Mouse (Mus musculus): Measurements from ENCODE around the gene Ly6c2. TPM values are rescaled to one million over a fixed set of nuclear protein-coding genes. Genes with fewer than 3 reads are reported as not detected.
"Not testable (repeated sequence)": the region's sequence is repeated elsewhere in the genome, so short reads cannot be mapped to it uniquely, and the experiment has no call there.

The Ly6c2 gene
- total RNA-seq (2021), result 3.2 and 3.3 TPM in 2 replicates
- long read RNA-seq, result 0 reads

DNA sequence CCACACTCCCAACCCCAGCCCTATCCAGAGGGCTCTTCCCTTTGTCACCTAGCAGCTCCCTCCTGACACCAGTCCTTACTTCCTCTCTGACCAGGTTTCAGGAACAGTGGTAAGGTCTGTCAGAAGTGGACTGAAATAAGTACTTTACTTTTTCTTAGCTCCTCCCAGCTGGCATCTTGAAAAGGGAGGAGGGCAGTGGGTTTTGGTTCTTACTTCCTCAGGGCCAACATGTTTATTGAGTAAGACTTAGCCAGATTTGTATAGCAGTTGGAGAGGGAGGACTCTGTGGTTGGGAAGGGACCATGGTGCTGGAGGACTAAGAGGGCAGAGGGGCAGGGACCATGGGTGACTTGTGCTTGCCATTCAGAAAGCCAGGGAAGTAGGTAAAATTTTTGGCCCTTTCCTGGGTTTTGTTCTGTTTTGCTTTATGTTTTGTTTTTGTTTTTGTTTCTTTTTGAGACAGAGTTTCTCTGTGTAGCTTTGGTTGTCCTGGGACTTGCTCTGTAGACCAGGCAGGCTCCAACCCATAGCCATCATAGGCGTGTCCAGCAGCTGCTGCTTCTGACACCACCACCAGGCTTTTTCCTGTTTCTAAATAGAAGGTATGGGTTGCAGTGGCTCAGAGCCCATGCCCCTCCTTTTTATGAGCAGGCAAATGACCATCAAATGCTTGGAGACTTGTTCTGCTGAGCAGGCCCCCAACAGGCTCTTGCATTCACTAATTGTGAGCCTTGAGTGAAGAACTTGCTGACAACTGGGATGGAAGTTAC lies at the start of gene Ly6c2:
TSS of gene Ly6c2 (minus strand) at position 110 of the 770 bp plus-strand sequence.
- DNase-seq, result not testable (repeated sequence)

DNA sequence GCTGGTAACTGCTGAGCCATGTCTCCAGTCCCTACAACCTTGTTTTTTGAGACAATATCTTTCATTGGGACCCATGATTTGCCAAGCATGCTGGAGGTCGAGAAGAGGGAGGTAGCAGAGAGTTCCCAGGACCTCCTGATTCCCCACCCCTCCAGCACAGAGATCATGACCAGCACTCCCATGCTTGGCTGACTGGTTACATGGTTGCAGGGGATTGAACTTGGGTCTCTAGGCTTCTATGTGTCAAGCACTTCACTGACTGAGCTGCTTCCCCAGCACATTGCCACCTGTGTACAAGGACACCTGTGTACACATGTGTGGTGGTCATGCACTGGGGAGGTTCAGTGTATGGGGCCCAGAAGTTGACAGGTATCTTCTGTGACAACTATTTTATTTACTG lies 45.9 kb upstream of the Ly6c2 start:
- DNase-seq, result no peak

DNA sequence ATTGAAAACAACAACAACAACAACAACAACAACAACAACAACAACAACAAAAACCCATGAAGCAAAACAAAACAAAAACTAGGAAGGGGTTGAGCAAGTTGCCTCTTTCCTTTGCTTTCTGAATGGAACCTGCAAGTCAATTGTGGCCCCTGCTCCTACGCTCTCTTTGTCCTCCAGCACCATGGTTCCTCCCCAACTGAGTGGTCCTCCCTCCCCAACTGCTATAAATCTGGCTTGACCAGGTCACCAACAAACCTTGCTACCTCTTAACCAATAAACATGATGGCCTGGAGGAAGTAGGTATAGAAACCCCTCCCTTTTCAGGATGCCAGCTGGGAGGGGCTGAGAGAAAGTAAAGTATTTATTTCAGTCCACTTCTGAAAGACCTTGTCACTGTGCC lies 43.2 kb upstream of the Ly6c2 start, which contains the start of gene Ly6g:
TSS of gene Ly6g (plus strand) at position 301 of the 400 bp plus-strand sequence.
- no peak for DNase-seq

DNA sequence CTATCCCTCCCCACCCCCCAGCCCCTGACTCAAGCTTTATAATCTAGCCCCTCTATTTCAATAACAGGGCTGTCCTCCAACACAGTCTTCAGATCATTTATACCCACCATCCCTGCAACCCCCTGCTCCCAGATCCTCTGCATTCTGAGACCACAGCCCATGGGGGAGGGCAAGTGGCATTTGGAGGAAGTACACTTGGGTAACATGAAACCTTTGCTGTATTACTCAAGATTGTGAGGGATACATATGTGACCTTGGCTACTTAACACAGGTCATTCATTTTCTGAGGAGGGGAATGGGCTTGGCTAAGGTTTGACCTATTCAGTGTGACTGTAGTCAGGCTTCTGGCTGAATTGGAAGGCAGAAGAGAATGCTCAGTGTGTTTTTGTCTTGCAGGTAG lies 41.3 kb upstream of the Ly6c2 start:
- no peak for DNase-seq

DNA sequence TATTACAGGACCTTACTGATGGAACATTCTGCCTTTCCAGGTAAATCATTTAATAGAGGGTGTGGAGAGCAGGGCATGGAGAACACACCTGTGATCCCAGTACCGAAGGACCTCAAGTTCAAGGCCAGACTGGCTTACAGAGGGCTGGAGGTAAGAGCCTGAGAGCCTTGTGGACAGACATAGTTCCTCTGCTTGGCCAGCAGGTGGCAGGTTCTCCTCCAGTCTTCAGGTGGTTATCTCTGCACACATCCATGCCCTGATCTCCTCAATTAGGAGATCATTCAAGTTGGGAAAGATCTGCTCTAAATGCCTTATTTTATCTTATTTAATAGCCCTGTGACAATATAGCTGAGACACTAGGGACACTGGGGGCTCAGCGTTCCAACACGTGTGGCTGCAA lies 32.0 kb upstream of the Ly6c2 start:
- DNase-seq, result peak; percentile 2

DNA sequence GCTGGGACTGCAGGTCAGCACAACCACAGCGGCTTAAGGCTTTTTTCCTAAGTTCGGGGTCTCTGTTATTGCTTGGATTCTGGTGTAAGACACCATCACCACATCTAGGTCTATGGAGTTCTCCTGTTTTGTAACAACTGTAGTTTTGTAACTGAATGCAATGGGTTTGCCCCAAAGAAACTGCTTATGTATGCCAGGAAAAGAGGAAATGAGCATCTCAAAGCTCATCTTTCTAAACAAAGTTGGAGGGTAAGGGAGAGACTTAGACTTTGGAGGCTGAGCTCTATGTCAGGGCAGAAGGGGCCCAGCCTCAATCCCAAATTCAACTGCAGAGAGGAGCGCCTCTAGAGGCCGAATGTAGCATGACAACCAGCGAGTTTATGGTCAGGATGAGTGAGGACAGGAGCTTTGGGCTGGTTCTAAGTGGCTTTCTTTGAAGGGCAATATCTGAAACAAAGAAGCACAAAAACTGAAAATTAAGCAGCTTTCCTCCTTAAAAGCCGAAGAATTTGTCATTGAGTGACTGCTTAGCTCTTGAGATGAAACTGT lies 30.1 kb upstream of the Ly6c2 start:
- DNase-seq, result peak; percentile 8

DNA sequence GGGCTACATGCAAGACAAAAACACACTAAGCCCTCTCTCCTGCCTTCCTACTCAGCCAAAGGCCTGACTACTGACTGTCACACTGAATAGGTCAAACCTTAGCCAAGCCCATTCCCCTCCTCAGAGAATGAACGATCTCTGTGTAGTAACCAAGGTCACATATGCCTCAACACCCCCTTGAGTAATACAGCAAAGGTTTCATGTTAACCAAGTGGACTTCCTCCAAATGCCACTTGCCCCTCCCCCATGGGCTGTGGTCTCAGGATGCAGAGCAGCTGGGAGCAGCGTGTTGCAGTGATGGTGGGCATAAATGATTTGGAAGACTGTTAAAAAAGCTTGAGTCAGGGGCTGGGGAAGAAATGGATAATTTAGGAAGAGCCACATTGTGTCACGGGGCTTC lies 26.0 kb upstream of the Ly6c2 start:
- DNase-seq, result not testable (repeated sequence)

DNA sequence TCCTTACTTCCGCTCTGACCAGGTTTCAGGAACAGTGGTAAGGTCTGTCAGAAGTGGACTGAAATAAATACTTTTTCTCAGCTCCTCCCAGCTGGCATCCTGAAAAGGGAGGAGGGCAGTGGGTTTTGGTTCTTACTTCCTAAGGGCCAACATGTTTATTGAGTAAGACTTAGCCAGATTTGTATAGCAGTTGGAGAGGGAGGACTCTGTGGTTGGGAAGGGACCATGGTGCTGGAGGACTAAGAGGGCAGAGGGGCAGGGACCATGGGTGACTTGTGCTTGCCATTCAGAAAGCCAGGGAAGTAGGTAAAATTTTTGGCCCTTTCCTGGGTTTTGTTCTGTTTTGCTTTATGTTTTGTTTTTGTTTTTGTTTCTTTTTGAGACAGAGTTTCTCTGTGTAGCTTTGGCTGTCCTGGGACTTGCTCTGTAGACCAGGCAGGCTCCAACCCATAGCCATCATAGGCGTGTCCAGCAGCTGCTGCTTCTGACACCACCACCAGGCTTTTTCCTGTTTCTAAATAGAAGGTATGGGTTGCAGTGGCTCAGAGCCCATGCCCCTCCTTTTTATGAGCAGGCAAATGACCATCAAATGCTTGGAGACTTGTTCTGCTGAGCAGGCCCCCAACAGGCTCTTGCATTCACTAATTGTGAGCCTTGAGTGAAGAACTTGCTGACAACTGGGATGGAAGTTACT lies 23.5 kb upstream of the Ly6c2 start:
- DNase-seq, result not testable (repeated sequence)

DNA sequence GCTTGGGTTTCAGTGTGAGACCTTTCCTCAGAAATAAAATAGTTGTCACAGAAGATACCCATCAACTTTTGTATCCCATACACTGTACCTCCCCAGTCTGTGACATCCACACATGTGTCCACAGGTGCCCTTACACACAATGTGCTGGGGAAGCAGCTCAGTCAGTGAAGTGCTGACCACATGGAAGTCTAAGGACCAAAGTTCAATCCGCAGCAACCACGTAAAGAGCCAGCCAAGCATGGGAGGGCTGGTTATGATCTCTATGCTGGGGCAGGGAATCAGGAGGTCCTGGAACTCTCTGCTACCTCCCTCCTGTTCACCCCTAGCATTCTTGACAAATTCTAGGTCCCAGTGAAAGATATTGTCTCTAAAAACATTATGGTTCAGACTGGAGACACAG lies 20.6 kb upstream of the Ly6c2 start:
- not testable (repeated sequence) for DNase-seq

DNA sequence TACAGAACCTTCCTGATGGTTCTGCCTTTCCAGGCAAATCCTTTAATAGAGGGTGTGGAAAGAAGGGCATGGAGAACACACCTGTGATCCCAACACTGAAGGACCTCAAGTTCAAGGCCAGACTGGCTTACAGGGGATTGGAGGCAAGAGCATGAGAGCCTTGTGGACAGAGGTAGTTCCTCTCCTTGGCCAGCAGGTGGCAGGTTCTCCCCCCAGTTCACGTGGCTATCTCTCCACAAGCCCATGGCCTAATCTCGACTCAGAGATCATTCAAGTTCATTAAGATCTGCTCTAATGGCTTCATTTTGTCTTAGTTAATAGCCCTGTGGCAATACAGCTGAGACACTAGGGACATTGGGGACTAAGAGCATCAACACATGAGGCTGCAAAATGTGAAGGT lies 8.3 kb upstream of the Ly6c2 start:
- DNase-seq, result peak; percentile 13

DNA sequence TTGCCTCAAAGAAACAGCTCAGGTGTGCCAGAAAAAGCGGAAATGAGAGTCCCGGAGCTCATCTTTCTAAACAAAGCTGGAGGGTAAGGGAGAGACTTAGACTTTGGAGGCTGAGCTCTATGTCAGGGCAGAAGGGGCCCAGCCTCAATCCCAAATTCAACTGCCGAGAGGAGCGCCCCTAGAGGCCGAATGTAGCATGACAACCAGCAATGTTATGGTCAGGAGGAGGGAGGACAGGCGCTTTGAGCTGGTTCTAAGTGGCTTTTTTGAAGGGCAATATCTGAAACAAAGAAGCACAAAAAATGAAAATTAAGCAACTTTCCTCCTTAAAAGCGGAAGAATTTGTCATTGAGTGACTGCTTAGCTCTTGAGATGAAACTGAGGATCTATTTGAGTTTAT lies 7.0 kb upstream of the Ly6c2 start:
- DNase-seq, result peak; percentile 28

DNA sequence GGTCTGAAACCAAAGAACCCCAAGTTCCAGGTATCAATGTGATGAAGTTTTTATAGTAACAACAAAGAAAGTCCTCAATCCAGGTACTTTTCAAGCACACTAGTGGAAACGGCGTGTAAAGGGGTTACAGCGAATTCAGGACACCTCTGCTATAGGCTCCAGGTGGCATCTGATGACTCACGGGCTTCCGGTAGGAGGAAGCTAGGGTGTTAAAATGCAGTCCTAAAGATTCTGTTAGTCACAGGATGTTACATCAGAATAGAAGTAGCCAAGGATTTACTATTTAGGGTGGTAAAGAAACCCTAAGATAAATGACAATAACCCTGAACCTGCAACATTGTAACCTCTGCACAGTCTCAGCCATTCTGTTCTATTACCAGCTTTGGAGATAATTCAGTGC lies 5.7 kb upstream of the Ly6c2 start:
- not testable (repeated sequence) for DNase-seq

DNA sequence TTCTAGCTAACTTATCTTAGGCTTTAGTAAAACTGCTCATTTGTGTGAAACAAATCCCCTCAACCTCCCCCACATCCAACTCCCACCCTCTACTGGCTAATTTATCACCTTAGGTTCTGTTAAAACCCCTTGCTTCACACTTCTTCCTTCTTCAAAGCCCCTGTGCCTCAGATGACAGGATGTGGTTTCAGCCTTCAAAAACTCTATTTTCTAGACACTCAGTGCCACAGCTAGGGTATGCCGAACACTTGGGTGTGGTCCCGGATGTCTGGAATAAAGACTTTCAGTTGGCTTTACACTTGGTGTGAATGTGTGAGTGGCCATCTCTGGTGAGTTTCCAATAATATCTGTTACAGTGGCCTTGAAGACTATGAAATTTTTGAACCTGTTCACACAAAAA lies 4.8 kb upstream of the Ly6c2 start:
- DNase-seq, result no peak

DNA sequence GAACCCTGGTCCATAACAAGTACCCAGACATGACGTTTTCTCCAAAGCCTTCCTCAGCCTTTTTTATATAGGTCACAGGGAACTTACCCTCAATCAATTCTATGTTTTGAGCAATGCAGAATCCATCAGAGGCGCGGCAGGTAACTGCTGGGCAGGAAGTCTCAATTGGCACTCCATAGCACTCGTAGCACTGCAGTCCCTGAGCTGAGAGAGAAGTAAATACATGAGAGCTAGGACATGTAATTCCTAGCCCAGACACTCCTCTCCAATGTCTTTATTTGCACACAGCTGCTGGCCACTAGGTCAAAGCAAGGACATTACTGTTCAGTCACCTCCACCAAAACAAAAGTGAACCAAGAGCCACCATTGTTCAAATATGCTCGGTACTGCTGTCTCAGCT lies 1.3 kb downstream of the Ly6c2 start:
- DNase-seq, result not testable (repeated sequence)

DNA sequence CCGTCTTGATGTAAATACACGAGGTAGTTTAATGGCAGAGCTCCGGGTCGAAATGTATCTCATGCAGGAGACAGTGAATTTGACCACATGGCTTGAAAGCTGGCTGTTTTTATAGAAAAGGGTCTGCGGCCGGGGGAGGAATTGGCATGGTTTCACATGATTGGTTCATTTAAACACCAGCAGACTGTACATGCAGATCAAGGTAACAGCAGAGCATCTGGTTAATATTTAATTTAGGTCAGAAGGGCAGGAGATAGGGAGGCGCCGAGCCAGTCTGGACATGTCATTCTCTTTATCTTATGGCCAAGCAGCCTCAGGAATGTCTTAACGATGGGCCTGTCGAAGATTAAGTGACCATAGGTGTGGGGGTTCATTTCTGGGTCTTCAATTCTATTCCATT lies 12.5 kb downstream of the Ly6c2 start:
- DNase-seq, result no peak

DNA sequence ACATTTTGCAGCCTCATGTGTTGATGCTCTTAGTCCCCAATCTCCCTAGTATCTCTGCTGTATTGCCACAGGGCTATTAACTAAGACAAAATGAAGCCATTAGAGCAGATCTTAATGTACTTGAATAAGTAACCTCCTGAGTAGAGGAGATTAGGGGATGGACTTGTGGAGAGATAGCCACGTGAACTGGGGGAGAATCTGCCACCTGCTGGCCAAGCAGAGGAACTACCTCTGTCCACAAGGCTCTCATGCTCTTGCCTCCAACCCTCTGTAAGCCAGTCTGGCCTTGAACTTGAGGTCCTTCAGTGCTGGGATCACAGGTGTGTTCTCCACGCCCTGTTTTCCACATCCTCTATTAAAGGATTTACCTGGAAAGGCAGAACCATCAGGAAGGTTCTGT lies 23.7 kb downstream of the Ly6c2 start:
- DNase-seq, result not testable (repeated sequence)

DNA sequence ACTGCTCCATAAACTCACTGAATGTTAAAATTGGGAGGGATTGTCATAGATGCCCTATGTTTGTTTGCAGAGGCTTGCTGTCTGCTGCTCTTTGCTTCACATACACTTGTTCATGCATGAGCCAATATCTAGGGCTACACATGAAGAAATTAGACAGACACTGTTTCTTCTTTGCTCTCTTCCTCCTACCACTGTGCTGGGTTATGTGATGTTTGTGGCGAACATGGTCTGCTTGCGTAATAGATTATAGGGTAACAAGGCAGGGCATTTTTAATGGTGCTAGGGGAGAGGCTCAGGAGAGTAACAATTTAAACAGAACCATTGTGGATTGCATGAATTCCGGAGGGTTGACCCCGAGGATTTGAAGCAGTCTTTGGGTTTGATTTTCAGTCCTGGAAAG lies 41.8 kb downstream of the Ly6c2 start:
- no peak for DNase-seq

DNA sequence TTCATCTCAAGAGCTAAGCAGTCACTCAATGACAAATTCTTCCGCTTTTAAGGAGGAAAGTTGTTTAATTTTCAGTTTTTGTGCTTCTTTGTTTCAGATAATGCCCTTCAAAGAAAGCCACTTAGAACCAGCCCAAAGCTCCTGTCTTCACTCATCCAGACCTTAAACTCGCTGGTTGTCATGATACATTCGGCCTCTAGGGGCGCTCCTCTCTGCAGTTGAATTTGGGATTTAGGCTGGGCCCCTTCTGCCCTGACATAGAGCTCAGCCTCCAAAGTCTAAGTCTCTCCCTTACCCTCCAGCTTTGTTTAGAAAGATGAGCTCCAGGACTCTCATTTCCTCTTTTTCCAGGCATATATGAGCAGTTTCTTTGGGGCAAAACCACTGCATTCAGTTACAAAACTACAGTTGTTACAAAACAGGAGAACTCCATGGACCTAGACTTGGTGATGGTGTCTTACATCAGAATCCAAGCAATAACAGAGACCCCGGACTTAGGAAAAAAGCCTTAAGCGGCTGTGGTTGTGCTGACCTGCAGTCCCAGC lies 49.7 kb downstream of the Ly6c2 start:
- DNase-seq, result peak; percentile 64

DNA sequence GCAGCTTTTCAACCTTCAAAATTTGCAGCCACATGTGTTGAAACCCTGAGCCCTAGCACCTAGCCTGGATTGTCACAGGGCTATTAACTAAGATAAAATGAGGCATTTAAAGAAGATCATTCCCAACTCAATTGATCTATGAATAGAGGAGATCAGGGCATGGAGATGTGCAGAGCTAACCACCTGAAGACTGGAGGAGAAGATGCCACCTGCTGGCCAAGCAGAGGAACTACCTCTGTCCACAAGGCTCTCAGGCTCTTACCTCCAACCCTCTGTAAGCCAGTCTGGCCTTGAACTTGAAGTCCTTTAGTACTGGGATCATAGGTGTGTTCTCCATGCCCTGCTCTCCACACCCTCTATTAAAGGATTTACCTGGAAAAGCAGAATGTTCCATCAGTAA lies 51.3 kb downstream of the Ly6c2 start:
- peak; percentile 53 for DNase-seq
